Mouse (Mus musculus) spleen, embryonic (tissue): ENCODE measurements around the gene Pex16.

ENCODE experiments used
- CTCF ChIA-PET: fragments of 350-600 bp; sonication (Branson Sonifier 250); formaldehyde crosslinking; loops from one replicate; lab custom pipeline; 2022; lab: Charles Lee

Gene Pex16

GRCm38 (mm10) chr2:92370375-92370774, 4.1 kb upstream of the Pex16 start:
- CTCF ChIA-PET, result no interaction called here

DNA sequence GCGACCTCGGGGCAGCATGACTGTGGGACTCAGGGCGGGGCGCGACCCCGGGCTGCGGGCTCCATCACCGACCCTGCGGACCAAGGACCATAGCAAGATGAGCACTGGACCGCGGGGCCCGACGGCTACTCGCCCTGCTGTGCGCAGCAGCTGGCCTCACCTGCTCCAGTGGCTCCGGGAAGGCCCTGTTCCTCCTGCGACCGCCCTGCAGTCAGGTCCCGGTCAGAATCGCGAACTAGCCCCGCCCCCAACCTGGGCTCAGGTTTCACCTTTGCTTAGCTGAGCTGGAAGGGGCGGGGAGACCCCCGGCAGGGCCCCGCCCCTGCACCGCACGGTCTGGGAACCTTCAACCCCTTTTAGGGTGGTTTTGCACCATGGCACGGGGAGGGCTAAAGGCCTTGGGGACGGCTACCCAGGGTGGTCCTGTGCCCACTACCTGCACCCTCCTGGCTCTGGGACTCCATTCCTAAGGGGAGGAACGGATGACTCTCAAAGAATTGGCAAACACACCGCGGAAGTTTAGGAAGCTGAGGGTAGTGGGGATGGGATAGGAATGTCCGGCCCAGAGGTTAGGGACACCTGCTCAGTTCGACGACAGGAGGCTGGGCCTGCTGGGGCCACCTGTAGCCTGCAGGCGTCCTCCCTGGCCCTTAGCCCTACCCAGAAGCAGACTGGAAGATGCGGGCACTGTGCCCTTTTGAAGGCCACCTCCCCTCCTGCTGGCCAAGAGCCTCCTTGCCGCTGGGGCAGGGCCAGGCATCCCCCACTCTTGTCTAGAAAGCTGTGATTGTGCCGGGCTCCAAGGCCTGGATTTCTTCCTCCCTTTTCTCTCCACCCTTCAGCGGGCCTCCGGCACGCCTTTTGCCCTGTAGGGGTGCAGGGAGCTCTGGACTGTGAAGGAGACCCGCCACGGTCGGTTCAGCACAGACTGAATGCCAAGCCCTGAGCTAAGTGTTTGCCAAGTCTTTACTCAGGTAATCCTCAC, 3.4 kb upstream of the Pex16 start:
- CTCF ChIA-PET, result no interaction called here

DNA sequence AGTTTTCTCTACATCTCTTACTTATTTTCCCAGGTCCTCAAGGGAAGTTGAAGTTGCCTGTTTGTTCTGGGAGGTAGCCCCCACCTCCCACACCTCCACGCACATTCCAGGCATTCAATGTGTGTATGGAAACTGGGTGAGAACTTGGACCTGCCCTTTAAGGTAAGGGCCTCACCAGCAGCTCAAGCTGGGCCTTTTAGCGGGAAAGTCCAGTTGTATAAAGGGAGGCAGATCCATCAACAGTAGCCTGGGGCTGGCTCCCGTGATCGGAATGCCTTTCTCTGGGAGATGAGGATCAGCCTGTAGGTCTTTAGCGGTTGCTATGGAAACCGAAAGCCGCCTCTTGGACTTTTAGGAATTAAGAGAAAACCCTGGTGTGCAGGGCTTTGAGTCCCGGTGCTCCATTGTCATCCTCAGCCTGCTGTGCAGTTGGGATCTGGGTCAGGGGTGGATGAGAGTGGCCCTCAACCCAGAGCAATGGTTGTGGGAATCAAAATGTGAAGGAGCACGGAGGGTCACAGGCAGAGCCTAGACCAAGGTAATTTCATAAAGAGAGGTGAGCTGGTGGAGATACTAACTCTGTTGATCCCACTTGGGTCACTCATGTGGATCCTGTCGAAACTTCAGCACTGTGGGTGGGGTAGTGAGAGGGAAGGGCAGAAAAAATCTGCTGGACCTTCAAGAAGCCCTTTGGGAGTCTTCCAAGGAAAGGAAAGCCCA, 2.3 kb upstream of the Pex16 start:
- CTCF ChIA-PET, result no interaction called here

DNA sequence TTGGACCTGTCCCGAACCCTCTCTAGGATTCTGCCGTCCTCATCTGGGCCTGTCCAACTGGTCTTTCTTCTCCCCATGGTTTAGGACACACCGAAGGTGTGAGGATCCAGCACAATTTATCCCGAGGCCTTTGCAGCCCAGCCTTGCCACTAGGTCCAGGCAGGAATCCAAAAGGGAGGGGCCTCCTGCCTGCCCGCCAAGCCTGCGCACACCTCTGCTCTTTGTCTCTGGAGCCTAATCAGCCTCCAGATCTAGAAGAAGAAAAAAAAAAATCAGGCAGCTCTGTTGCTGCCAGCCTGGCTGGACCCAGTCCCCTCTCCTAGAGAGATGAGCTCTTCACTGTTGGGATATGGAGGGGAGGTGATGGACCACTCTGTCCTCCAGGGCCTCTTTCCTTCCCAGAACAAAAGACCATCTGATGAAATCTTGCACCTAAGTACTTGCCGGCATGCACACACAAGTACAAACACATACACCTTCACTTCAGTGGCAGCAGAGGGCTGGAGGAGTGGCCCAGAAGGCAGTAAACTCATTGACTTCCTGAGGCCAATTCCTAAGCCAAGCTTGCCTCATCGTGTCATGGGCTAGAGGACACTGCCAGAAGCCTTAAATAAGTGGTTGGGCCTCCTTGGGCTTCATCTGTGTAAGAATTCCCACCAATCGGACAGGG, 1.6 kb upstream of the Pex16 start:
- CTCF ChIA-PET, result no interaction called here

- CTCF ChIA-PET, result no interaction called here
Observed at GRCm38 (mm10) chr2:92373437-92373813, 1.1 kb upstream of the Pex16 start.

- CTCF ChIA-PET, result interaction anchor here (0.6 kb wide), 1 partner anchor 317 kb away, joined by 11 read pairs; no protein-coding TSS in a partner anchor
Observed at GRCm38 (mm10) chr2:92375099-92375623, 685 bp downstream of the Pex16 start.

DNA sequence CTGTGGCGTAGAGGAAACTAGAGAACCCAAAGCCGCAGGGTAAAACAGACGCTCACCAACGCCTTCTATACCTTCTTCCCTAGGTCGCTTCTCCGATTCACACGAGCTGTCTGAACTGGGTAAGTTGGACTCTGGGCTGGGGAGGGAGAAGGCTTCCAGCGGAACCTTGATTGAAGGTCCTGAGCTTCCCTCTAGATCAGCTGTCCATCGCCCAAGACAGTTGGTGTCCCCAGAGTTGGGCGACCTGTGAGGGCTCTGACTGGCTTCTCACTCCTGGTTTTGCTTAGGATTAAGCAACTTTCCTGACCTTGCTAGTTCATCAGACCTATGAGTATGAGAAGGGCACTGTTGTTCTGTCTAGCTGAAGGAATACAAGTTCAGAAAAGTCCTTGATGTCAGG, 1.3 kb downstream of the Pex16 start:
- CTCF ChIA-PET, result no interaction called here

- CTCF ChIA-PET, result interaction anchor here (0.9 kb wide), 1 partner anchor 110 kb away, joined by 5 read pairs; no protein-coding TSS in a partner anchor
Observed at GRCm38 (mm10) chr2:92376300-92376699, 1.8 kb downstream of the Pex16 start.

- CTCF ChIA-PET, result no interaction called here
Observed at GRCm38 (mm10) chr2:92377320-92377719, 2.8 kb downstream of the Pex16 start.

DNA sequence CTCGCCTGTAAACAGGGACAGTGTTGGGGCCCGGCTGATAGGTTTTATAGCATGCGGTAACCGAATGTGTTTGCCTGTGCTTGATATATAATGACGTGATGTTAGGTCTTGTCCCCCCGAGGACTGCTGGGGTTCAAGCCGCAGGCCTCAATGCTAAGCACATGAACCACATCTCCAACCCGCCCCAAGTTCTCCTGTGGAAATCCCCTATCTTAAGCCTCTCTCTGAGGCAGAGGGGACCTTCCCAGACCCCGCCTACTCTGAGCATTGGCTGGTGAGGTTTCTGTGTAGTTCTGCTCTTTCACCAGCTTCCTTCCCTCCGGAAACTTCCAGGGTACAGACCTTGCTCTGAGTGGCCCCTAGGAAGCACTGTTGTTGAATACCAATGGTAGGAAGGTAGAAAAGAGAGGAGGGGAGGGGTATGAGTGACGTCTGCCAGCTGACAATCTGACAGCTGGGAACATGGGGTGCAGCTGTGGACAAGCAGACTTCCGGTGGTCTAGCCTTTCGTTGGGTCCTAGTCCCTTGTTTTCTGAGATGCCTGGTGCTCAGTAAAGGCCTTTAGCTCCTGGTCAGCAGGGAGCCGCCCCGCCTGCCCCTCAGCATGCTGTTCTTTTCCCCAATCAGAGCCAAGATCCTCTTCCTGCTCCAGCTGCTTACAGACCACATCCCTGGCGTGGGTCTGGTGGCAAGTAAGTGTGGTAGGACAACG, 5.5 kb downstream of the Pex16 start:
- CTCF ChIA-PET, result interaction anchor here (0.6 kb wide), 1 partner anchor 1163 kb away, joined by 8 read pairs; no protein-coding TSS in a partner anchor

- CTCF ChIA-PET, result interaction anchor here (0.6 to 0.7 kb wide), 2 partner anchors 417 to 1163 kb away, joined by 6 to 8 read pairs; no protein-coding TSS in a partner anchor
Observed at GRCm38 (mm10) chr2:92380495-92381050, 6.1 kb downstream of the Pex16 start.

GRCm38 (mm10) chr2:92381161-92381560, 6.7 kb downstream of the Pex16 start:
- CTCF ChIA-PET, result interaction anchor here (0.7 kb wide), 1 partner anchor 418 kb away, joined by 6 read pairs; no protein-coding TSS in a partner anchor

- CTCF ChIA-PET, result no interaction called here
Observed at GRCm38 (mm10) chr2:92381901-92382588, 7.6 kb downstream of the Pex16 start, which contains the start of gene 1700029I15Rik. TSS of gene 1700029I15Rik (plus strand) at chr2:92382538.

GRCm38 (mm10) chr2:92382759-92383158, 8.3 kb downstream of the Pex16 start:
- CTCF ChIA-PET, result no interaction called here

- CTCF ChIA-PET, result no interaction called here
Observed at GRCm38 (mm10) chr2:92384101-92384500, 9.6 kb downstream of the Pex16 start.

DNA sequence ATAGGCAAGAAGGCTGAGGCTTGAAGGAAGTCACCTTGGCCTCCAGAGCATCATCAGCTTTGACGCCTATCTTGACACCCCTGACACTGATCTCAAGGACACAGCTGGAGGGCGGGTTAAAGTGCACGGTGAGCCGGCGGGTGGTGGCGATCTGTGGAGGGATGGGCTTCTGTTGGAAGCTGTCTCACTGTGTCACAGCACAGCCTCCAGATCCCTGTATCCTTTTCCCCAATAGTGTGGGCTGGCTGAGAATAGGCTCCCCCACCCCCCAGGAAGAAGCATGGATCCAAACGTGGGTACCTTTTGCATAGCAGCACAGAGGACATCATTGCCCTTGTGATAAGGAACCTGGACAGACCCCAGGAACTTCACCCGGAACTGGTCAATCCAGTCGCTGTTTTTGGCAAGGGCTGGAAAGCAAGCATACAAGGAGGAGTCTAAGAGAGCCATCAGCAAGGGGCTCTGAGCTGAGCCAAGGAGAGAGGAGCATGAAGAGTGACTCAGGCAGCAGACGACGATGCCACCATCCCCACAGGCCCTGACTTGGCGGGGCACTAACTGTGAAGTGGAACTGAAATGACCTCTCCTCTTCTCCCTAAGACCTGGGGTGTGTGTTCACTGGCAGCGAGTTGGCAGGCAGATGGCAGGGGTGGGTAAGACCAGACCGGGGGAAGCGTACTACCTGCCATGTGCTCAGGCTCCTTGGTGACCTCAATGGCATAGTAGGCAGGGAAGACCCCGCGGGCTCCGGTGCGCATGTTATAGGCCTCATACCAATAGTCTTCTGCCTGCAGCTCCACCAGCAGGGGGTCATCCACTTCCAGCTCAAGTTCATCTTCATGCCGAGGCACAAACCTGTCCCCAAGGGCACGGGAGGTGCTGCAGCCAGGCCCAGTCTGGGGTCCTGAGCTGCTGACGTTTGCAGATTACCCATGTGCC, 10.9 kb downstream of the Pex16 start:
- CTCF ChIA-PET, result interaction anchor here (0.6 kb wide), 1 partner anchor 87 kb away, joined by 3 read pairs; no protein-coding TSS in a partner anchor

GRCm38 (mm10) chr2:92386821-92387570, 12.5 kb downstream of the Pex16 start:
- CTCF ChIA-PET, result no interaction called here

DNA sequence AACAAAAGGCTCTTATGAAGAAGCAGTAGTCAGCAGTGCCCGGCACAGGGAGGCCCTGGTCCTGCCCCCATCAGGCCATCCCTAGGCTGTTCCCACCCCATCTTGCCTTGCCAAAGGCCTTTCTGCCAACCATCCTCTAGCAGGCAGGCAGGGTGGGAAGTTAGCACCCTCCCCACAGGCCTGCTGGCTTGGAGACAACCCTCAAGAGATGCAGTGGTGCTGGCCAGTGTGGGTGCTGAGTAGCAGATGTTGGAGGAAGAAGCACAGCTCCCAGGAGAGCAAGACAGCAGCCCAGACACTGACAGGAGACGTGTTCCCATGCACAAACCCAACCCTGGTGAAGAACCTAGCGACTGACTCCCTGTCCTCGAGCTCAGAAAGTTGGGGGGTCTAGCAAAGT, 13.2 kb downstream of the Pex16 start:
- CTCF ChIA-PET, result no interaction called here
